In genomic region chr13:111792975-111793287, GRCm38 (mm10) we compare ENCODE assay signal across 18 mouse cellular contexts. TPM values are rescaled to one million over a fixed set of nuclear protein-coding genes. Genes with fewer than 3 reads are reported as not detected.
A peak's percentile ranks its signal among the peaks of the same experiment; 100 is the strongest.
DNase-seq lines count a peak whose midpoint lies in the region; ATAC-seq and TF ChIP-seq lines count a peak whose summit lies in the region.
"Had no signal": no experiment of that assay in that cellular context is flagged by ENCODE, and none has a peak within 500 bp of the region (broad histone marks: within the 10 kb centered on the region; RNA-seq: fewer than 3 reads in every experiment).

No protein-coding gene starts in this region.

- H3K36me3 ChIP-seq in kidney, embryonic 15.5 days: no peaks in the 10 kb centered on the region
- H3K36me3 ChIP-seq in lung, embryonic 15.5 days: no peaks in the 10 kb centered on the region
- peaks cover 0 to 37% of the 10 kb centered on the region in 2 experiments for H3K36me3 ChIP-seq in CH12.LX (replicated peaks in 1 of 2; ENCODE audit: control insufficient read depth in 1 of 2, insufficient read depth in 1 of 2, low read length in 1 of 2)
- H3K36me3 ChIP-seq: forebrain, embryonic 10.5 days; heart, embryonic 12.5 days; heart, embryonic 15.5 days; hindbrain, embryonic 10.5 days had no signal

- in situ Hi-C loops in CH12.LX (cut with MboI; ENCODE audit: low pct_ligation_motif_present, low pct_unique_long_range_greater_than_20kb, low sequenced_read_pairs): loop anchor here (25.0 kb wide), 1 partner anchor 744 kb away; no protein-coding TSS in a partner anchor

- H3K9me3 ChIP-seq in kidney, embryonic 15.5 days (replicated peaks): no peaks in the 10 kb centered on the region
- H3K9me3 ChIP-seq in lung, embryonic 15.5 days: no peaks in the 10 kb centered on the region
- no peaks in the 10 kb centered on the region for H3K9me3 ChIP-seq in CH12.LX (replicated peaks; ENCODE audit: low read length)
- H3K9me3 ChIP-seq: forebrain, embryonic 10.5 days; forebrain, embryonic 13.5 days; heart, embryonic 12.5 days; heart, embryonic 15.5 days; hindbrain, embryonic 10.5 days had no signal

- 0 out of 2 replicates have a peak overlapping the region, but pooled peaks have one; percentile 29 for H3K27ac ChIP-seq in kidney, embryonic 15.5 days
- peak overlapping the region; percentile 35; the same call in 1 of the 2 replicates for H3K27ac ChIP-seq in lung, embryonic 15.5 days
- peak overlapping the region; percentile 53; the same call in 1 of the 2 replicates for H3K27ac ChIP-seq in CH12.LX (ENCODE audit: insufficient read depth, low read depth)
- H3K27ac ChIP-seq: forebrain, embryonic 13.5 days; hindbrain, embryonic 10.5 days; hindbrain, embryonic 14.5 days had no signal

- no peaks in the 10 kb centered on the region for H3K27me3 ChIP-seq in kidney, embryonic 15.5 days
- H3K27me3 ChIP-seq in lung, embryonic 15.5 days: no peaks in the 10 kb centered on the region
- H3K27me3 ChIP-seq in CH12.LX (replicated peaks): no peaks in the 10 kb centered on the region
- H3K27me3 ChIP-seq: forebrain, embryonic 13.5 days; heart, embryonic 12.5 days; heart, embryonic 15.5 days had no signal

- H3K4me3 ChIP-seq in kidney, embryonic 15.5 days (replicated peaks): no peak overlapping the region
- H3K4me3 ChIP-seq in lung, embryonic 15.5 days: no peak overlapping the region
- no peak overlapping the region for H3K4me3 ChIP-seq in CH12.LX (replicated peaks in 1 of 3; ENCODE audit: low read depth in 2 of 3, low read length in 2 of 3, poor library complexity in 1 of 3)
- H3K4me3 ChIP-seq: forebrain, embryonic 10.5 days; forebrain, embryonic 13.5 days; heart, embryonic 12.5 days; heart, embryonic 15.5 days; hindbrain, embryonic 10.5 days had no signal

- H3K79me2 ChIP-seq in CH12.LX (replicated peaks; ENCODE audit: control insufficient read depth, extremely low read depth, insufficient read depth, poor library complexity, severe bottlenecking): peaks cover 85% of the 10 kb centered on the region

- H3K9ac ChIP-seq in kidney, embryonic 15.5 days: no peak overlapping the region
- H3K9ac ChIP-seq in lung, embryonic 15.5 days: no peak overlapping the region
- H3K9ac ChIP-seq in CH12.LX (ENCODE audit: insufficient read depth, low read depth): no peak overlapping the region
- H3K9ac ChIP-seq: forebrain, embryonic 13.5 days; heart, embryonic 12.5 days; heart, embryonic 15.5 days; hindbrain, embryonic 14.5 days had no signal

- 81% methylated on average over 14 of the region's 14 CpGs for WGBS in kidney, embryonic 15.5 days
- WGBS in lung, embryonic 15.5 days: 73% methylated on average over 14 of the region's 14 CpGs

- DNase-seq in cerebellum, postnatal 14 days: peak; percentile 50 to 52
- DNase-seq in cerebellum, adult 11-12 months: no peak
- no peak for DNase-seq in kidney, adult 8-10 months
- no peak for DNase-seq in lung, postnatal 36 days
- DNase-seq in CH12.LX (ENCODE audit: extremely low read depth): no peak
- DNase-seq in thymus, adult 18-20 months: no peak
- DNase-seq: B cell, adult 2 months; embryo, embryonic 11 days; gastrocnemius, postnatal 25 days had no signal

- no peak for TF ChIP-seq POLR2A in CH12.LX (IDR thresholded peaks at IDR 0.05; ENCODE audit: low read depth, low read length)

- TF ChIP-seq EP300 in CH12.LX (IDR thresholded peaks at IDR 0.05; ENCODE audit: low read length): no peak

- no peak for ATAC-seq in kidney, embryonic 15.5 days (replicated peaks; ENCODE audit: low FRiP score)
- ATAC-seq in lung, embryonic 15.5 days (ENCODE audit: borderline replicate concordance, extremely low read depth, low FRiP score, low TSS enrichment): no peak
- ATAC-seq: forebrain, embryonic 13.5 days; forebrain, embryonic 16.5 days had no signal

- no peak overlapping the region for H3K4me2 ChIP-seq in kidney, embryonic 15.5 days
- H3K4me2 ChIP-seq in lung, embryonic 15.5 days: no peak overlapping the region
- peak overlapping the region; percentile 54; the same call in 1 of the 2 replicates for H3K4me2 ChIP-seq in CH12.LX (ENCODE audit: insufficient read depth, low read depth, poor library complexity, severe bottlenecking)
- H3K4me2 ChIP-seq: forebrain, embryonic 13.5 days; heart, embryonic 12.5 days; heart, embryonic 15.5 days; hindbrain, embryonic 14.5 days had no signal

- TF ChIP-seq RAD21 in CH12.LX (IDR thresholded peaks at IDR 0.05; ENCODE audit: low read depth, low read length): no peak

- TF ChIP-seq CTCF in CH12.LX (conservative IDR thresholded peaks at IDR 0.05 in 1 of 2, IDR thresholded peaks at IDR 0.05 in 1 of 2; ENCODE audit: low read depth in 2 of 2, low read length in 2 of 2): no peak

- peaks cover 90% of the 10 kb centered on the region for H3K4me1 ChIP-seq in kidney, embryonic 15.5 days
- H3K4me1 ChIP-seq in lung, embryonic 15.5 days: peaks cover 92% of the 10 kb centered on the region
- H3K4me1 ChIP-seq in CH12.LX (ENCODE audit: control insufficient read depth in 1 of 2, insufficient read depth in 2 of 2): peaks cover 63 to 95% of the 10 kb centered on the region in 2 experiments

- dilution Hi-C loops in CH12.LX (cut with MboI; ENCODE audit: extremely low pct_ligation_motif_present, extremely low pct_unique_long_range_greater_than_20kb, low sequenced_read_pairs): loop anchor here (25.0 kb wide), 1 partner anchor 444 kb away; no protein-coding TSS in a partner anchor

TF ChIP-seq in CH12.LX, 34 proteins besides CTCF, POLR2A, EP300 and RAD21:
- no peak for TF ChIP-seq CHD1 (IDR thresholded peaks at IDR 0.05; ENCODE audit: low read depth, low read length)
- TF ChIP-seq ZKSCAN1 (IDR thresholded peaks at IDR 0.05; ENCODE audit: borderline replicate concordance, low read depth, low read length): no peak
- no peak for TF ChIP-seq USF2 (conservative IDR thresholded peaks at IDR 0.05; ENCODE audit: low read depth, low read length)
- TF ChIP-seq MAFK (IDR thresholded peaks at IDR 0.05; ENCODE audit: insufficient replicate concordance, low read length): no peak
- TF ChIP-seq MEF2A (IDR thresholded peaks at IDR 0.05; ENCODE audit: borderline replicate concordance, low read depth, low read length): no peak
- no peak for TF ChIP-seq UBTF (IDR thresholded peaks at IDR 0.05; ENCODE audit: low read depth, low read length)
- TF ChIP-seq PAX5 (IDR thresholded peaks at IDR 0.05; ENCODE audit: low read length): no peak
- no peak for TF ChIP-seq ELF1 (IDR thresholded peaks at IDR 0.05; ENCODE audit: low read depth, low read length)
- TF ChIP-seq SMC3 (IDR thresholded peaks at IDR 0.05; ENCODE audit: low read depth, low read length): no peak
- TF ChIP-seq IRF4 (IDR thresholded peaks at IDR 0.05; ENCODE audit: low read depth, low read length): no peak
- no peak for TF ChIP-seq MAX (IDR thresholded peaks at IDR 0.05; ENCODE audit: low read length)
- TF ChIP-seq JUN (IDR thresholded peaks at IDR 0.05; ENCODE audit: insufficient read depth, low read depth, low read length): no peak
- TF ChIP-seq MXI1 (IDR thresholded peaks at IDR 0.05; ENCODE audit: low read depth, low read length): no peak
- TF ChIP-seq MAZ (IDR thresholded peaks at IDR 0.05; ENCODE audit: low read depth, low read length): no peak
- no peak for TF ChIP-seq POLR2AphosphoS2 (IDR thresholded peaks at IDR 0.05; ENCODE audit: low read depth, low read length)
- TF ChIP-seq USF1 (IDR thresholded peaks at IDR 0.05; ENCODE audit: low read depth, low read length): no peak
- no peak for TF ChIP-seq NRF1 (IDR thresholded peaks at IDR 0.05; ENCODE audit: low read depth, low read length)
- TF ChIP-seq ZC3H11A (IDR thresholded peaks at IDR 0.05; ENCODE audit: low read depth, low read length): no peak
- TF ChIP-seq RCOR1 (conservative IDR thresholded peaks at IDR 0.05; ENCODE audit: low read depth, low read length): no peak
- TF ChIP-seq TBP (conservative IDR thresholded peaks at IDR 0.05; ENCODE audit: low read depth, low read length): no peak

RNA-seq across cellular contexts. Expression of gene Map3k1, which starts 15.9 kb away (rescaled TPM):
- 27.2 and 29.8 TPM in 2 replicates for polyA plus RNA-seq in kidney, embryonic 15.5 days (2015; fragmentation: Nextera tagmentation; extraction: Ambion mirVana)
- 27.5 and 28.6 TPM in 2 replicates for polyA plus RNA-seq in lung, embryonic 15.5 days (2015; fragmentation: Nextera tagmentation; extraction: Ambion mirVana)
- total RNA-seq in CH12.LX (2012; rRNA removed) (37.9 and 48.7 TPM in 2 replicates), CH12.LX (2014; rRNA removed) (7.7 and 10.7 TPM in 2 replicates)
- polyA plus RNA-seq in CH12.LX (2012; ENCODE audit: insufficient read length, low read depth): 13.4 and 14.7 TPM in 2 replicates

Comparison
In these comparisons a context has a peak if more than half of its experiments do, and no peak if none do; other contexts are left out.
1. DNase-seq: peak in cerebellum, postnatal 14 days (2 of 2); none in cerebellum, adult 11-12 months (single experiment), kidney, adult 8-10 months (0 of 2), lung, postnatal 36 days (single experiment), CH12.LX (single experiment) and thymus, adult 18-20 months (0 of 2).
2. Peak in every context shown above with its lines, with median percentiles within 50 percentile points of each other: H3K27ac ChIP-seq.